Mouse (Mus musculus) midbrain, embryonic 11.5 days (tissue): Measurements from ENCODE around the gene Dda1. TPM values are rescaled to one million over a fixed set of nuclear protein-coding genes. Genes with fewer than 3 reads are reported as not detected.

ENCODE experiments used
- ATAC-seq: fragments of 200-750 bp; cut with Nextera tagmentation; 2 replicates; pipeline ENCODE4 v1.8.0; 2017; ENCODE audit warnings: moderate TSS enrichment, moderate library complexity; ENCODE audit not compliant: low FRiP score
- DNase-seq: peaks from one replicate; pipeline ENCODE4 v3.0.0; 2015; ENCODE audit warnings: low spot score; ENCODE audit errors: missing footprints
- H3K27ac ChIP-seq: fragments of 300-500 bp; sonication (generic); 2 replicates; pipeline ENCODE4 v1.5.1; 2014; ENCODE audit warnings: low read depth, low read length
- H3K27me3 ChIP-seq: fragments of 300-500 bp; sonication (generic); 2 replicates; pipeline ENCODE4 v1.6.1; 2014; ENCODE audit warnings: mild to moderate bottlenecking, low read length, moderate library complexity, mixed read lengths; ENCODE audit not compliant: control insufficient read depth, insufficient read depth
- H3K36me3 ChIP-seq: fragments of 300-500 bp; sonication (generic); 2 replicates; pipeline ENCODE4 v1.6.1; 2014; ENCODE audit warnings: mild to moderate bottlenecking, low read length, moderate library complexity, mixed read lengths; ENCODE audit not compliant: control insufficient read depth, insufficient read depth
- H3K4me1 ChIP-seq: fragments of 300-500 bp; sonication (generic); 2 replicates; pipeline ENCODE4 v1.6.1; 2014; ENCODE audit warnings: low read length; ENCODE audit not compliant: control insufficient read depth, insufficient read depth
- H3K4me2 ChIP-seq: fragments of 300-500 bp; sonication (generic); 2 replicates; pipeline ENCODE4 v1.6.1; 2014; ENCODE audit warnings: mild to moderate bottlenecking, moderate library complexity
- H3K4me3 ChIP-seq: fragments of 300-500 bp; sonication (generic); 2 replicates; pipeline ENCODE4 v1.5.1; 2014; ENCODE audit warnings: low read depth, low read length
- H3K9ac ChIP-seq: fragments of 300-500 bp; sonication (generic); 2 replicates; pipeline ENCODE4 v1.6.1; 2014; ENCODE audit warnings: low read length
- H3K9me3 ChIP-seq: fragments of 300-500 bp; sonication (generic); 2 replicates; pipeline ENCODE4 v1.6.1; 2016; ENCODE audit warnings: low read length; ENCODE audit not compliant: control insufficient read depth
- WGBS: fragments of 180-500 bp; shearing (Covaris S2); extraction: QIAGEN DNeasy Blood & Tissue Kit; methylation state at CpG from one replicate; pipeline ENCODE4 v1.1.7; 2014; 5-methylcytosine and 5-hydroxymethylcytosine counted together
- polyA plus RNA-seq: library from polyadenylated mRNA; unstranded; fragments of >200 nt; fragmentation: Nextera tagmentation; extraction: Ambion mirVana; gene quantifications from 2 replicates; pipeline ENCODE4 v1.2.1, GENCODE M21; 2014

The Dda1 gene
- polyA plus RNA-seq, 1 experiment from 2014 or later: 129 TPM

GRCm38 (mm10) chr8:71464513-71465500 is 4.2 kb upstream of the Dda1 start, which contains the start of gene Mrpl34:
TSS of gene Mrpl34 (plus strand) at chr8:71464959.
- Histone ChIP-seq H3K4me3 (peak within 1 kb of the TSS; percentile 79), H3K4me1 (peaks cover 29% of the 10 kb centered on the region), H3K36me3 (no peaks in the 10 kb centered on the region; the same call in 1 of the 2 replicates), H3K4me2 (peak within 1 kb of the TSS; percentile 87), H3K9me3 (no peaks in the 10 kb centered on the region), H3K27me3 (no peaks in the 10 kb centered on the region), H3K27ac (0 out of 2 replicates have a peak within 1 kb of the TSS, but pooled peaks have one; percentile 0), H3K9ac (peak within 1 kb of the TSS; percentile 85)
- WGBS: under 1% methylated on average over 59 of the region's 59 CpGs
- ATAC-seq (peak; percentile 79), DNase-seq (peak; percentile 100)

GRCm38 (mm10) chr8:71465733-71466132 is 3.3 kb upstream of the Dda1 start:
- ATAC-seq: no peak
- Histone ChIP-seq H3K9ac (peak overlapping the region; percentile 81), H3K36me3 (no peaks in the 10 kb centered on the region; the same call in 1 of the 2 replicates), H3K27me3 (no peaks in the 10 kb centered on the region), H3K4me1 (peaks cover 34% of the 10 kb centered on the region), H3K27ac (no peak overlapping the region), H3K9me3 (no peaks in the 10 kb centered on the region), H3K4me2 (peak overlapping the region; percentile 87), H3K4me3 (peak overlapping the region; percentile 79)
- WGBS: 84% methylated on average over 8 of the region's 8 CpGs
- DNase-seq: peak; percentile 49

DNA sequence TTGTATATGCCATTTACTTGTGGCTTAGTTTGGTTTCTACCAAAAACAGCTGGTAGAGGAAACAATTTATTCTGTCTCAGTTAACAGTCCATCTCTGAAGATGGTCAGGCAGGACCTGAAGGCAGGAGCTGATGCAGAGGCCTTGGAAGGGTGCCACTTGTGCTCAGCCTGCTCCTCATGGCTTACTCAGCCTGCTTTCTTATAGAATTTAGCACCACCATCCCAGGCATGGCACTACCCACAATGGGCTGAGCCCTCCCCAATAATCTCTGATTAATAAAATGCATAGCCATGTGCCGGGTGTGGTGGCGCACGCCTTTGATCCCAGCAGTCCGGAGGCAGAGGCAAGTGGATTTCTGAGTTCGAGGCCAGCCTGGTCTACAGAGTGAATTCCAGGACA is 2.8 kb upstream of the Dda1 start:
- H3K4me3 ChIP-seq: no peak overlapping the region
- H3K4me2 ChIP-seq: no peak overlapping the region
- peaks cover 34% of the 10 kb centered on the region for H3K4me1 ChIP-seq
- DNase-seq (peak; percentile 72), ATAC-seq (no peak)
- H3K36me3 ChIP-seq: no peaks in the 10 kb centered on the region
- WGBS: 93% methylated on average over 5 of the region's 5 CpGs
- no peaks in the 10 kb centered on the region for H3K9me3 ChIP-seq
- no peak overlapping the region for H3K9ac ChIP-seq
- H3K27me3 ChIP-seq: no peaks in the 10 kb centered on the region
- H3K27ac ChIP-seq: no peak overlapping the region

DNA sequence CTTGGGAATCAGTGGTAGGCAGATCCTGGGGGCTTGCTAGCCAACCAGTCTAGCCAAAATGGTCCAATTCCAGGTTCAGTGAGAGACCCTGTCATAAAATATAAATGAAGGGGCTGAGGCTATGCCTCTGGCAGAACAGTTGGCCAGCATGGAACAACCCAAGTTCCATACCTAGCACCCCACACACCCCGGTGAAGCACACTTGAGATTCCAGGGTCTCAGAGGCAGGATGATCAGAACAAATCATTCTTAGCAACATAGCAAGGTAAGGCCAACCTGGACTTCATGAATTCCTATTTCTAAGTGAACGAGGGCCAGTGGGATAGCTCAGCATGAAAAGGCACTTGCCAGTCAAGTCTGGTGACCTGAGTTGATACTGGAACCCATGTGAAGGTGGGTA is 1.8 kb upstream of the Dda1 start:
- H3K4me2 ChIP-seq: no peak overlapping the region
- H3K4me1 ChIP-seq: peaks cover 30% of the 10 kb centered on the region
- H3K9me3 ChIP-seq: no peaks in the 10 kb centered on the region
- H3K9ac ChIP-seq: no peak overlapping the region
- ATAC-seq (no peak), DNase-seq (peak; percentile 76)
- no peaks in the 10 kb centered on the region for H3K27me3 ChIP-seq
- WGBS: 85% methylated on average over 2 of the region's 2 CpGs
- H3K27ac ChIP-seq: no peak overlapping the region
- no peak overlapping the region for H3K4me3 ChIP-seq
- H3K36me3 ChIP-seq: peaks cover 4% of the 10 kb centered on the region; the same call in 1 of the 2 replicates

GRCm38 (mm10) chr8:71468001-71468400 is 998 bp upstream of the Dda1 start:
- Histone ChIP-seq H3K27me3 (no peaks in the 10 kb centered on the region), H3K36me3 (peaks cover 8% of the 10 kb centered on the region; the same call in 1 of the 2 replicates), H3K4me1 (peaks cover 25% of the 10 kb centered on the region), H3K27ac (no peak overlapping the region), H3K4me2 (no peak overlapping the region), H3K9ac (no peak overlapping the region), H3K4me3 (no peak overlapping the region), H3K9me3 (no peaks in the 10 kb centered on the region)
- ATAC-seq: no peak
- 96% methylated on average over 1 of the region's 1 CpGs for WGBS
- peak; percentile 62 for DNase-seq

DNA sequence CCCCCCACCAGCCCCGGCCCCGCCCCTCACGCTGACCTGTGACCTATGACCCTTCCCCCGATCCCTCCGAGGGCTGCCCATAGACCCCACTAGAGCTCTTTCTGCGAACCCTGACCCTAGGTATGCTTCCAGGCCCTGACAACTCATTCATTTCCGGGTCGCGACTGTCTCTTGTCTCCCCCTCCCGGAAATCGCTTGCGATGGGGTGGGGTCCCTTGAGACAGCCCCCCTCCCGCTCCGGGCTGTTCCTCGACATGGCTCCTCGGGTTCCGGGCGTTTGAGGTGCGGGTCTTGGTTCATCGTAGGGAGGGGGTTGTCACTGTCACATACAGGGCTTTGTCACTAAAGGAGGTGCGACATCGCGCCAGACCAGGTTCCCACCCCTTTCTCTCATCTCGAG is 412 bp downstream of the Dda1 start:
- Histone ChIP-seq H3K9me3 (no peaks in the 10 kb centered on the region), H3K36me3 (peaks cover 11% of the 10 kb centered on the region; the same call in 1 of the 2 replicates), H3K4me1 (peaks cover 18% of the 10 kb centered on the region), H3K4me3 (peak overlapping the region; percentile 80), H3K27me3 (no peaks in the 10 kb centered on the region), H3K9ac (peak overlapping the region; percentile 69), H3K27ac (peak overlapping the region; percentile 37; the same call in 1 of the 2 replicates), H3K4me2 (peak overlapping the region; percentile 90)
- DNase-seq (peak; percentile 94), ATAC-seq (peak; percentile 41)
- WGBS: 1% methylated on average over 23 of the region's 24 CpGs

- H3K4me3 ChIP-seq: peak overlapping the region; percentile 80
- no peak overlapping the region for H3K27ac ChIP-seq
- no peaks in the 10 kb centered on the region for H3K27me3 ChIP-seq
- peak overlapping the region; percentile 69 for H3K9ac ChIP-seq
- H3K9me3 ChIP-seq: no peaks in the 10 kb centered on the region
- H3K4me2 ChIP-seq: peak overlapping the region; percentile 90
- DNase-seq (peak; percentile 82), ATAC-seq (no peak)
- WGBS: 90% methylated on average over 3 of the region's 3 CpGs
- peaks cover 12% of the 10 kb centered on the region; the same call in 1 of the 2 replicates for H3K36me3 ChIP-seq
- peaks cover 15% of the 10 kb centered on the region for H3K4me1 ChIP-seq
Measured at GRCm38 (mm10) chr8:71470146-71470912, 1.3 kb downstream of the Dda1 start.

DNA sequence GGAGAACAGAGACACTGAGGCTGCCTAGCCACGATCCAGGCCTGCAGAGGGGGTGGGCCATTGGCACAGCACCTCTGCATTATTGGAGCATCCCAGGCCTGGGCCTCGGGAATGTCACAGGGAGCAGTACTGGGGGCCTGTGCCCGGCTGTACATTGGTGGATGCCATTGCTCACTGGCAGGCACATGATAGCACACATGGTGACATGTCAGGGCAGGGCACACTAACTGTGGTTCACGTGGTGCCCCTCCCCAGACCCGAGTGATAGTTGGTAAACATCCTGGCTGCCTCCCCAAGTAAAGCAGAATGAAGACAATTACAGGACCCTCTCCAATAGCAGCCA is 1.9 kb downstream of the Dda1 start:
- Histone ChIP-seq H3K9me3 (no peaks in the 10 kb centered on the region), H3K27me3 (no peaks in the 10 kb centered on the region), H3K36me3 (peaks cover 12% of the 10 kb centered on the region; the same call in 1 of the 2 replicates), H3K4me2 (no peak overlapping the region), H3K4me1 (peaks cover 12% of the 10 kb centered on the region), H3K9ac (no peak overlapping the region), H3K4me3 (no peak overlapping the region), H3K27ac (no peak overlapping the region)
- DNase-seq (no peak), ATAC-seq (no peak)
- 81% methylated on average over 5 of the region's 5 CpGs for WGBS
